Mouse (Mus musculus) erythroblast, adult 5-6 weeks (primary cell): ENCODE measurements around the gene Zscan22. TPM values are rescaled to one million over a fixed set of nuclear protein-coding genes. Genes with fewer than 3 reads are reported as not detected.
"Not testable (repeated sequence)": the region's sequence is repeated elsewhere in the genome, so short reads cannot be mapped to it uniquely, and the experiment has no call there.

Experiments
- ATAC-seq: replicated peaks from 2 replicates; pipeline ENCODE4 v1.8.0; 2016; ENCODE audit warnings: moderate number of reproducible peaks, mild to moderate bottlenecking, moderate TSS enrichment, inconsistent platforms; ENCODE audit not compliant: poor library complexity, low FRiP score, severe bottlenecking
- total RNA-seq, 2 experiments: library from RNA; stranded (forward) in 1 of 2; stranded (reverse) in 1 of 2; fragments of 150-400 nt in 1 of 2; fragments of 200-764, 138-1000 nt in 1 of 2; gene quantifications; 2 replicates each; pipeline versions ENCODE4 v1.2.3 to v1.2.4; 2015 to 2017; ENCODE audit warnings: low replicate concordance in 2 of 2

Gene Zscan22
- total RNA-seq, 2 experiments from 2014 or later = 1.0 to 5.4 TPM

GRCm38 (mm10) chr7:12926316-12926715, 28.7 kb downstream of the Zscan22 start:
- ATAC-seq = no peak

DNA sequence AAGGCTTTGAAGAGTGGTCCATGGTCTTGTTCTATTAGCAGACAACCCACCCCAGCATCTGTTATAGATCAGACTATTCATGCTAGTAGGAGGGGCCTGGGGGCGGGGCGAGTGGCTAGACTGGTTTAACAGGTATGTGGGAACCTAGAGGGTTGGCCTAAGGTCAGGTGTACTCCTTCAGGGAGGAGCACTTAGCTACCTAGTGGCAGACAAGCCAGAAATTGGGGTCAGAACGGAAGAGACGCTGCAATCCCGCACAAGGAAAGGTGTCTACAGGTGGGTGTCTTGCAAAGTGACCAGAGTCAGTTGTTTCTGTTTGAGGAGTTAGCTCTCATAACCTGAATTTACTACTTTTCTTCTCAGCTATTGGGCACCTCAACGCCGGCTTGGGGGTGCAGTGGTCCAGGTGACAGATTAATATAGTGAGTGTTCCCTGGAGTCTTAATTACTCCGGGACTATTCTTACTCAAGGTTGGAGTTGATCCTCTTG, 29.6 kb downstream of the Zscan22 start, which contains the start of gene Rnf225:
Gene Rnf225, plus strand, starts transcription at position 226 of the 490 bp plus-strand sequence.
- ATAC-seq = no peak

DNA sequence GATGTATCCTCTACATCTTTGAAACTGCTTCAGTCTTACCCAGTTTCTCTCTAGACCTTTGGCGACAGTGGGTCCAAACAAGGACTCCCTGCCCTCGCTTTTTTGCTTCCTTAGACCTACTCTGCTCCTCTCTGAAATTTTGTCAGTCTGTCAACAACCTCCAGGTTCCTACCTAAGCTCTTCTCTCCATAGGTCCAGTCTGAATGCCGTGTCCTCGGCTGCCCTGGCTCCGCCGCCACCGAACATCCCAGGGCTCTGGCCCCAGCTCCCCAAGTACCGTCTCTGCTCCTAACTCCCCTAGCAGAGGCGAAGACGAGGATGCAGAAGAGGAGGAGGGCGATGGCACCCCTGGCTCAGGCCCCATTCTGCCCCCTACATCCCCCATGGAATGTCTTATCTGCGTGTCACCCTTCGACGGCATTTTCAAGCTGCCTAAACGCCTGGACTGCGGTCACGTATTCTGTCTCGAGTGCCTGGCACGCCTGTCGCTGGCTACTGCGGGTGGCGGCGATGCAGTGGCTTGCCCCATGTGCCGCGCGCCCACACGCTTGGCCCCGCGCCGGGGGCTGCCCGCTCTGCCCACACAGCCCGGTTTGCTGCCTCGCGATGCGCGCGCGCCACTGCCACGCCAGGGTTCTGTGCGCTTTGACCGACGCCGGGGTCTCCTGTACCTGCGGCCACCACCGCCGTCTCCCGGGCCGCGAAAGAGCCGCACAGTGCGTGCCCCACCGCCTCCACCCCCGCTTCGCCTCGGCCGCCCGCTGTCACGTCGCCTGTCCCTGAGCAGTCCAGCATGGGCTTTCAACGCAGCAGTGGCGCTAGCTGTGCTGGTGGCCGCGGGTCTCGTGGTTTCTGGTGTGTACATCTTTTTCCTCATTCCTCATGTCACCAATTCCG, 30.3 kb downstream of the Zscan22 start:
- no peak for ATAC-seq

GRCm38 (mm10) chr7:12933615-12934140, 36.1 kb downstream of the Zscan22 start:
- ATAC-seq = no peak

GRCm38 (mm10) chr7:12934808-12935207, 37.2 kb downstream of the Zscan22 start:
- ATAC-seq = no peak

DNA sequence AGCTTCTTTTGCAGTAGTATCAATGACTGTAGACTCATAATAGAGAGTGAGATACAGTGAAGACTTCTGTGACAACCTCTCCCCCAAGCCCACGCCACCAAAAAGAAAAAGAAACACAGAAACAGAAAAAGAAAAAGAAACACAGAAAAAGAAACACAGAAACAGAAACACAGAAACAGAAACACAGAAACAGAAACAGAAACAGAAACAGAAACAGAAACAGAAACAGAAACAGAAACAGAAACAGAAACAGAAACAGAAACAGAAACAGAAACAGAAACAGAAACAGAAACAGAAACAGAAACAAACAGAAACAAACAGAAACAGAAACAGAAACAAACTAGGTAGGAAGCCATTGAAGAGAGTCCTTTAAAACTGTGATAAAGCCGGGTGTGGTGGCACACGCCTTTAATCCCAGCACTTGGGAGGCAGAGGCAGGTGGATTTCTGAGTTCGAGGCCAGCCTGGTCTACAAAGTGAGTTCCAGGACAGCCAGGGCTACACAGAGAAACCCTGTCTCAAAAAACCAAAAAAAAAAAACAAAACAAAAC, 39.7 kb downstream of the Zscan22 start:
- ATAC-seq = not testable (repeated sequence)

GRCm38 (mm10) chr7:12940599-12940998, 43.0 kb downstream of the Zscan22 start:
- no peak for ATAC-seq

DNA sequence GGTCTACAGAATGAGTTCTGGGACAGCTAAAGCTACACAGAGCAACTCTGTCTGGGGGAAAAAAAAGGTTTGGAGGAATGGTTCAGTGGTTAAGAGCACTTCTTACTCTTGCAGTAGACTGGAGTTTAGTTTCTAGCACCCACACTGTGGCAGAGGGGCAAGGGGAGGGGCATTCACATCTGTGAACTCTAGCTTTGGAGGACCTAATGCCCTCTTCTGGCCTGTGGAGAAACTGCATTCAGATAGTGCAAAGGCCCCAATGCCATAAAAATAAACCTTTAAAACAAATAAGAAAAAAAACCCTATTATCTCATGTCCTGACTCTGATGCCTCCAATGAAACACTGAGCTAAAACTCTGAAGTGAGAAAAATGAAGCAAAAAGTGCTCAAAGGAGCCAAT, 45.9 kb downstream of the Zscan22 start:
- ATAC-seq = 0 out of 2 replicates have a peak, but pooled peaks have one; percentile 65

- ATAC-seq = peak; percentile 98
These were observed 51.6 kb downstream of the Zscan22 start for GRCm38 (mm10) chr7:12949032-12949871.

GRCm38 (mm10) chr7:12949872-12950229, 52.2 kb downstream of the Zscan22 start:
- peak; percentile 51 for ATAC-seq

DNA sequence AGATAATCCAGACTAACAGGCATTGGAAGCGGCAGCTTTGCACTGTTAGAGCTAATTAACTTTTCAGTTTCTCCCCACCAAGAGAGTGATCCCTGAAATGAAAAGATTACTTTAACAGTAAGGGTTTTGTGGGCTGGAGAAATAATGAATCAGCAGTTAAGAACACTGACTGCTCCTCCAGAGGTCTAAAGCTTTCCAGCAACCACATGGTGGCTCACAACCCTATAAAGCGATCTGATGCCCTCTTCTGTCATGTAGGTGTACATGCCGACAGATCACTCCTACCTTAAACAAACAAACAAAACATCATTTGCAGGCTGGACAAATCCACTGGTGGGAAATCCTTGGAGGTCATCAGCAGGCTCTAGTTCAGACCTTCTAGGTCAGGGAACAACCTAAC, 57.3 kb downstream of the Zscan22 start:
- no peak for ATAC-seq

- ATAC-seq = no peak
These were observed 59.9 kb downstream of the Zscan22 start for GRCm38 (mm10) chr7:12957511-12957910.

Other genes starting within 250 kb of the Zscan22 start
- gene Vmn2r55, start 212.8 kb upstream of the Zscan22 start, total RNA-seq (2015; ENCODE audit: low replicate concordance) = not detected in 2 replicates
- not detected in 2 replicates for gene Vmn2r55, start 212.8 kb upstream of the Zscan22 start, total RNA-seq (2017; ENCODE audit: low replicate concordance)
- not detected in 2 replicates for gene Vmn2r56, start 162.8 kb upstream of the Zscan22 start, total RNA-seq (2015; ENCODE audit: low replicate concordance)
- gene Vmn2r56, start 162.8 kb upstream of the Zscan22 start, total RNA-seq (2017; ENCODE audit: low replicate concordance) = not detected in 2 replicates
- 0.63 TPM in 1 of 2 replicates, not detected in the other for gene Zscan18, start 94.2 kb upstream of the Zscan22 start, total RNA-seq (2015; ENCODE audit: low replicate concordance)
- not detected in 2 replicates for gene Zscan18, start 94.2 kb upstream of the Zscan22 start, total RNA-seq (2017; ENCODE audit: low replicate concordance)
- gene Zfp329, start 79.0 kb upstream of the Zscan22 start, total RNA-seq (2015; ENCODE audit: low replicate concordance) = 3.3 and 6.1 TPM in 2 replicates
- 1.4 and 3.1 TPM in 2 replicates for gene Zfp329, start 79.0 kb upstream of the Zscan22 start, total RNA-seq (2017; ENCODE audit: low replicate concordance)
- gene Zfp110, start 63.1 kb upstream of the Zscan22 start, total RNA-seq (2015; ENCODE audit: low replicate concordance) = 5.8 and 6.1 TPM in 2 replicates
- 6.4 and 11.2 TPM in 2 replicates for gene Zfp110, start 63.1 kb upstream of the Zscan22 start, total RNA-seq (2017; ENCODE audit: low replicate concordance)
- 0.38 and 0.63 TPM in 2 replicates for gene Zfp128, start 16.6 kb upstream of the Zscan22 start, total RNA-seq (2015; ENCODE audit: low replicate concordance)
- gene Zfp128, start 16.6 kb upstream of the Zscan22 start, total RNA-seq (2017; ENCODE audit: low replicate concordance) = 0.28 and 0.68 TPM in 2 replicates
- 474 and 662 TPM in 2 replicates for gene Rps5, start 24.5 kb downstream of the Zscan22 start, total RNA-seq (2015; ENCODE audit: low replicate concordance)
- 156 and 203 TPM in 2 replicates for gene Rps5, start 24.5 kb downstream of the Zscan22 start, total RNA-seq (2017; ENCODE audit: low replicate concordance)
- not detected in 2 replicates for gene Rnf225, start 29.6 kb downstream of the Zscan22 start, total RNA-seq (2015; ENCODE audit: low replicate concordance)
- not detected in 2 replicates for gene Rnf225, start 29.6 kb downstream of the Zscan22 start, total RNA-seq (2017; ENCODE audit: low replicate concordance)
- gene Zfp324, start 68.0 kb downstream of the Zscan22 start, total RNA-seq (2015; ENCODE audit: low replicate concordance) = 2.1 and 2.3 TPM in 2 replicates
- gene Zfp324, start 68.0 kb downstream of the Zscan22 start, total RNA-seq (2017; ENCODE audit: low replicate concordance) = 2.1 and 2.5 TPM in 2 replicates
- 1.3 TPM in 1 of 2 replicates, not detected in the other for gene Zfp446, start 80.0 kb downstream of the Zscan22 start, total RNA-seq (2015; ENCODE audit: low replicate concordance)
- 0.51 and 1.3 TPM in 2 replicates for gene Zfp446, start 80.0 kb downstream of the Zscan22 start, total RNA-seq (2017; ENCODE audit: low replicate concordance)
- gene Slc27a5, start 100.4 kb downstream of the Zscan22 start, total RNA-seq (2015; ENCODE audit: low replicate concordance) = not detected in 2 replicates
- not detected in 2 replicates for gene Slc27a5, start 100.4 kb downstream of the Zscan22 start, total RNA-seq (2017; ENCODE audit: low replicate concordance)
- 209 and 235 TPM in 2 replicates for gene Trim28, start 101.3 kb downstream of the Zscan22 start, total RNA-seq (2015; ENCODE audit: low replicate concordance)
- 226 and 257 TPM in 2 replicates for gene Trim28, start 101.3 kb downstream of the Zscan22 start, total RNA-seq (2017; ENCODE audit: low replicate concordance)
- gene Zbtb45, start 112.2 kb downstream of the Zscan22 start, total RNA-seq (2015; ENCODE audit: low replicate concordance) = 2.7 and 8.2 TPM in 2 replicates
- gene Zbtb45, start 112.2 kb downstream of the Zscan22 start, total RNA-seq (2017; ENCODE audit: low replicate concordance) = 21.2 and 23.4 TPM in 2 replicates
- gene Chmp2a, start 137.0 kb downstream of the Zscan22 start, total RNA-seq (2015; ENCODE audit: low replicate concordance) = 97.4 and 99.3 TPM in 2 replicates
- 144 and 170 TPM in 2 replicates for gene Chmp2a, start 137.0 kb downstream of the Zscan22 start, total RNA-seq (2017; ENCODE audit: low replicate concordance)
- 45.0 and 92.0 TPM in 2 replicates for gene Ube2m, start 140.5 kb downstream of the Zscan22 start, total RNA-seq (2015; ENCODE audit: low replicate concordance)
- 32.8 and 112 TPM in 2 replicates for gene Ube2m, start 140.5 kb downstream of the Zscan22 start, total RNA-seq (2017; ENCODE audit: low replicate concordance)
- not detected in 2 replicates for gene Mzf1, start 156.9 kb downstream of the Zscan22 start, total RNA-seq (2015; ENCODE audit: low replicate concordance)
- gene Mzf1, start 156.9 kb downstream of the Zscan22 start, total RNA-seq (2017; ENCODE audit: low replicate concordance) = 0.56 TPM in 1 of 2 replicates, not detected in the other
- not detected in 2 replicates for gene Vmn1r85, start 197.4 kb downstream of the Zscan22 start, total RNA-seq (2015; ENCODE audit: low replicate concordance)
- not detected in 2 replicates for gene Vmn1r85, start 197.4 kb downstream of the Zscan22 start, total RNA-seq (2017; ENCODE audit: low replicate concordance)
- gene Vmn1r86, start 222.1 kb downstream of the Zscan22 start, total RNA-seq (2015; ENCODE audit: low replicate concordance) = not detected in 2 replicates
- gene Vmn1r86, start 222.1 kb downstream of the Zscan22 start, total RNA-seq (2017; ENCODE audit: low replicate concordance) = 0.28 TPM in 1 of 2 replicates, not detected in the other
- not detected in 2 replicates for gene Vmn1r87, start 242.3 kb downstream of the Zscan22 start, total RNA-seq (2015; ENCODE audit: low replicate concordance)
- not detected in 2 replicates for gene Vmn1r87, start 242.3 kb downstream of the Zscan22 start, total RNA-seq (2017; ENCODE audit: low replicate concordance)